Mouse (Mus musculus): ENCODE results near the gene Hist2h2be. TPM values are rescaled to one million over a fixed set of nuclear protein-coding genes. Genes with fewer than 3 reads are reported as not detected.
"Not testable (repeated sequence)": the region's sequence is repeated elsewhere in the genome, so short reads cannot be mapped to it uniquely, and the experiment has no call there.

The Hist2h2be gene
- polyA plus RNA-seq, 1 experiment from 2014 or later, result 4.7 TPM

DNA sequence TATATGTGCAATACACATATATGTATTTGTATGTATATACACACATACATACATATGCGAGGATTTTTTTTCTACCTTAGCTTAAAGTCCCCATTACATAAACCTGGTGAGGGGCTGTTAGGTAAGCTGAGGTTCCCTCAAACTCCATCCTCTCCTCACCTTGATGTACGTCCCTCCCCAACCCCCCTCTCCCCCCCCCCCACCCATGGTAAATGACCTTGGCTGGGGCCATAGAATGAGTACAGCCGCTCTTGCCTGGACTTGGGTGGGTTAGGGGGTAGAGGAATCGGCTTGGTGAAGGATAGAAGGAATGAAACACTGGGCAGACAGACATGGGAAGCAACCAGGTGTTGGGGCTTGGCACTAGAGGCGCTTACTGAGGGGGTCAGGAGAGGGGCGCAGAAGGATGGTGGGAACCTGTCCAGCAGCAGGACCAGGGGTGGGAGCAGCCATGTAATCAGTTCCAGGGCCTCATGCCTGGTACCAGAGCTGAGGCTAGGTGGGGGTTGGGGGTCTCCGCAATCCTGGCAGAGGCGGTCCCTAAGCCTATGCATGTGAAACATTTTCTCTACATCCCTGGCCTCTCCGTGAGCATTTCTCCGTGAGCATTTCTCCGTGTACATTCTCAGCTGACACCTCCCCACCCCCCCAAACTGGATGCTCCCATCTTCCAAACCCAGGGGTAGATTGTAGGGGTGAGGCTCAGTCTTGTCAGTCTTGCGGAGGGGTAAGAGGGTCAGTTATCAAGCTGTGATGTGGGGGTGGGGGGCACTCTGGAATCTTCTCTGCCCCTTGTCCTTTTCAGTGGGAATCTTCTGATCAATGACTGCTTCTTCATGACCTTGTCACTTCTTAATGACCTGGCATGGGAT lies 39.2 kb upstream of the Hist2h2be start:
- 21% methylated on average over 12 of the region's 12 CpGs for WGBS
- Histone ChIP-seq H3K4me3 (peak overlapping the region; percentile 83), H3K27ac (replicated peaks) (peak overlapping the region; percentile 95), H3K36me3 (peaks cover 27% of the 10 kb centered on the region), H3K27me3 (no peaks in the 10 kb centered on the region), H3K4me2 (peak overlapping the region; percentile 60), H3K4me1 (replicated peaks) (peaks cover 38% of the 10 kb centered on the region), H3K9ac (peak overlapping the region; percentile 85), H3K9me3 (no peaks in the 10 kb centered on the region)
- peak; percentile 74 for ATAC-seq (ENCODE audit: low FRiP score, low read depth)

GRCm38 (mm10) chr3:96182382-96182776 lies 38.5 kb upstream of the Hist2h2be start:
- Histone ChIP-seq H3K4me3 (peak overlapping the region; percentile 83), H3K4me2 (peak overlapping the region; percentile 60), H3K9me3 (no peaks in the 10 kb centered on the region), H3K27ac (replicated peaks) (peak overlapping the region; percentile 95), H3K27me3 (no peaks in the 10 kb centered on the region), H3K36me3 (peaks cover 24% of the 10 kb centered on the region), H3K9ac (peak overlapping the region; percentile 85), H3K4me1 (replicated peaks) (peaks cover 38% of the 10 kb centered on the region)
- no peak for ATAC-seq (ENCODE audit: low FRiP score, low read depth)
- WGBS, result 39% methylated on average over 4 of the region's 4 CpGs

DNA sequence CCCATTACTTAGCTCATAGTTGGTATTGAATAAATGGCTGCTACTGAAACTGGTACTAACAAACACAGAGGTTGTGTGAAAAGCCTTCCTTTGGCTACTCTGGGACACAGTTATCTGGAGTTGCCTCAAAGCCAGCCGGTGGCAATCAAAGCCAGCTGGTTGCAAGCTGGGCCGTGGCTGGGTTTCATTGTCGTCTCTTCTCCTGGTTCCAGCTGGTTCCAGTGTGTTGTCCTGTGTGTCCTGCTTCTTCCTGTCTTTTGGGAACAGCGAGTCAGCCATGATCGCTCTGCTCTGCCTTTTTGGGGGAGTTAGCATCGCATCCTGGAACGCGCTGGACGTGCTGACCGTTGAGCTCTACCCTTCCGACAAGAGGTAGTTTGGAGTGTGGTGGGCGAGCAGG lies 27.9 kb upstream of the Hist2h2be start:
- Histone ChIP-seq H3K9me3 (no peaks in the 10 kb centered on the region), H3K36me3 (peaks cover 62% of the 10 kb centered on the region), H3K27ac (replicated peaks) (no peak overlapping the region), H3K4me3 (no peak overlapping the region), H3K4me2 (no peak overlapping the region), H3K9ac (no peak overlapping the region), H3K27me3 (no peaks in the 10 kb centered on the region), H3K4me1 (replicated peaks) (peaks cover 12% of the 10 kb centered on the region)
- no peak for ATAC-seq (ENCODE audit: low FRiP score, low read depth)
- 67% methylated on average over 12 of the region's 12 CpGs for WGBS

DNA sequence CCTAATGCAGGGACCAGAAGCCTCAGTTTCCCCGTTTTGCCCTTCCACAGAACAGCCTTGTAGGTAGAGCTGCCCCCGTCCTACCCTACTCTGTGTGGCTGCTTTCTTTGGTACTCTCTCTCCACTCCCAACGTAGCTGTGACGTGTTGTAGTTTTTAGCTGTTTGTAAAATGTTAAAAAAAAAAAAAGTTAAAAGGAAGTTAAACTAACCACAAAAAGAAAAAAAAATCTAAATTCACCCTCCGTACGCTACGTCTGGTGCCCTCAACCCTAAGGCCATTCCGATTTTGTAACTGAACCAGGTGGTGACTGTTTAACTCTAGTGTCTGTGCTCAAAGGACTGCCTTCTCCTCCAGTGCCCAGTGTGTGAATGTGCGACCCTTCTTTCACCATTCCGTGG lies 26.0 kb upstream of the Hist2h2be start:
- ATAC-seq (ENCODE audit: low FRiP score, low read depth), result no peak
- Histone ChIP-seq H3K27ac (replicated peaks) (no peak overlapping the region), H3K4me3 (no peak overlapping the region), H3K27me3 (peaks cover 3% of the 10 kb centered on the region; the same call in 1 of the 2 replicates), H3K4me1 (replicated peaks) (peaks cover 16% of the 10 kb centered on the region), H3K9ac (no peak overlapping the region), H3K4me2 (no peak overlapping the region), H3K36me3 (peaks cover 48% of the 10 kb centered on the region), H3K9me3 (no peaks in the 10 kb centered on the region)
- 89% methylated on average over 10 of the region's 10 CpGs for WGBS

- H3K27ac ChIP-seq (replicated peaks), result peak overlapping the region; percentile 95; the same call in 1 of the 2 replicates
These were observed 25.2 kb upstream of the Hist2h2be start for GRCm38 (mm10) chr3:96195616-96196313.

GRCm38 (mm10) chr3:96196437-96197128 lies 24.3 kb upstream of the Hist2h2be start:
- H3K27me3 ChIP-seq, result peaks cover 3% of the 10 kb centered on the region; the same call in 1 of the 2 replicates
- 17% methylated on average over 27 of the region's 27 CpGs for WGBS
- peak overlapping the region; percentile 96 for H3K4me2 ChIP-seq
- ATAC-seq (ENCODE audit: low FRiP score, low read depth), result peak; percentile 52
- peaks cover 31% of the 10 kb centered on the region for H3K36me3 ChIP-seq
- H3K4me1 ChIP-seq (replicated peaks), result peaks cover 16% of the 10 kb centered on the region
- H3K4me3 ChIP-seq, result peak overlapping the region; percentile 62
- peak overlapping the region; percentile 95 for H3K27ac ChIP-seq (replicated peaks)
- H3K9ac ChIP-seq, result peak overlapping the region; percentile 83
- H3K9me3 ChIP-seq, result no peaks in the 10 kb centered on the region

More at GRCm38 (mm10) chr3:96195616-96196313, 25.2 kb upstream of the Hist2h2be start:
- Histone ChIP-seq H3K4me1 (replicated peaks) (peaks cover 16% of the 10 kb centered on the region), H3K9me3 (no peaks in the 10 kb centered on the region), H3K36me3 (peaks cover 40% of the 10 kb centered on the region), H3K27me3 (peaks cover 3% of the 10 kb centered on the region; the same call in 1 of the 2 replicates), H3K9ac (peak overlapping the region; percentile 83; the same call in 1 of the 2 replicates), H3K4me2 (peak overlapping the region; percentile 96), H3K4me3 (no peak overlapping the region)
- WGBS, result 94% methylated on average over 11 of the region's 11 CpGs
- no peak for ATAC-seq (ENCODE audit: low FRiP score, low read depth)

DNA sequence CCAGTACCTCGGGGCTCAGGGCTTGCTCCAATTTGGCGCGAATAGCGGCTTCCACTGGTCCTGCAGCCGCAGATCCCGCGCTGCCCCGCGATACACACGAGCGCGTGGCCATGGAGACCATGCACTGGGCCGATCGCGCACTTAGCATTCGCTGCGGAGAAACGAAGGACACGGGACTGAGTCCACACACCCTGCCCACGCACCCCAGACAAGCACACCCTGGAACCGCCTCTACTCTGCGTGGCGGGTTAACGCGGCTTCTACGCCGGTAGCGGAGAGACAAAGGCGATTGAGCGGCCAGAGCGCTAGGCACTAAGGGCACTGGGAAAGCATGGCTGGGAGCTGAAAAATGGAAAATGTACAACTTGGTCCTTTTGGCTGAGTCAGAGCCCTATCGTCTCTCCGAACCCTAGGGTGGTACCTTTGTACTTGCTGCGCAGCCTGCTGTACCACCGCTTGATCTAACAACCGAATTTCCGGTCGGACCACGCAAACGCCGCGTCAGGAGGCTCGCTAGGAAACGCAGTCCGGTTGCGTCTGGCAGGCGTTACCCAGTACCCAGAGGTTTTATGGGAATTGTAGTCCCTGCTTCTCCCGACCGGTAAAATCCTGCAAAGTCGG lies 23.7 kb upstream of the Hist2h2be start:
- Histone ChIP-seq H3K9me3 (no peaks in the 10 kb centered on the region), H3K27ac (replicated peaks) (peak overlapping the region; percentile 95), H3K4me3 (peak overlapping the region; percentile 62), H3K36me3 (peaks cover 25% of the 10 kb centered on the region), H3K4me1 (replicated peaks) (peaks cover 16% of the 10 kb centered on the region), H3K4me2 (peak overlapping the region; percentile 96), H3K27me3 (peaks cover 3% of the 10 kb centered on the region; the same call in 1 of the 2 replicates), H3K9ac (peak overlapping the region; percentile 83)
- WGBS, result under 1% methylated on average over 50 of the region's 50 CpGs
- peak; percentile 94 for ATAC-seq (ENCODE audit: low FRiP score, low read depth)

DNA sequence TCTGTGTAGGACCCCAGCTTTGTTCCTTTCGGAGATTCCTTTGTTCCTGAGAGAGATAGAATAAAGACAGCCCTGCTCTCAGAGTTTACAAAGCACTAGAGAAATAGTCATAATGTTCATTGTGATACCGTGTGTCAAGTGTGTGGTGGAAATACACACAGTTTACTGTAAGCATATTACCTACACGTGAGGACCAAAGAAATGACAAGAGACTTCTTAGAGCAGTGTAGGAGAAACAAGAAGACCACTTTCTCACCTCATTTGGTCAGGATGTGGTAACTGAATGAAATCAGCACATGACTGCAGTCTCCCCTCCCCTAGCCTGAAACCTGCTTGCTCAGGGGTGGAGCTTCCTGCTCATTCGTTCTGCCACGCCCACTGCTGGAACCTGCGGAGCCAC lies 22.7 kb upstream of the Hist2h2be start:
- peaks cover 16% of the 10 kb centered on the region for H3K4me1 ChIP-seq (replicated peaks)
- H3K9me3 ChIP-seq, result no peaks in the 10 kb centered on the region
- 7% methylated on average over 6 of the region's 6 CpGs for WGBS
- peak overlapping the region; percentile 34 for H3K9ac ChIP-seq
- peaks cover 3% of the 10 kb centered on the region; the same call in 1 of the 2 replicates for H3K27me3 ChIP-seq
- peak overlapping the region; percentile 62 for H3K4me3 ChIP-seq
- ATAC-seq (ENCODE audit: low FRiP score, low read depth), result peak; percentile 20
- peak overlapping the region; percentile 96 for H3K4me2 ChIP-seq
- H3K36me3 ChIP-seq, result peaks cover 16% of the 10 kb centered on the region
- peak overlapping the region; percentile 95 for H3K27ac ChIP-seq (replicated peaks)

- not testable (repeated sequence) for H3K9me3 ChIP-seq; H3K9ac ChIP-seq; ATAC-seq (ENCODE audit: low FRiP score, low read depth); H3K27me3 ChIP-seq; H3K27ac ChIP-seq (replicated peaks)
- peaks cover 14% of the 10 kb centered on the region for H3K36me3 ChIP-seq
- peaks cover 16% of the 10 kb centered on the region for H3K4me1 ChIP-seq (replicated peaks)
- WGBS, result 32% methylated on average over 8 of the region's 8 CpGs
- H3K4me3 ChIP-seq, result peak overlapping the region; percentile 62; the same call in 1 of the 2 replicates
- H3K4me2 ChIP-seq, result peak overlapping the region; percentile 96
These were observed 22.2 kb upstream of the Hist2h2be start for GRCm38 (mm10) chr3:96198601-96199251.

DNA sequence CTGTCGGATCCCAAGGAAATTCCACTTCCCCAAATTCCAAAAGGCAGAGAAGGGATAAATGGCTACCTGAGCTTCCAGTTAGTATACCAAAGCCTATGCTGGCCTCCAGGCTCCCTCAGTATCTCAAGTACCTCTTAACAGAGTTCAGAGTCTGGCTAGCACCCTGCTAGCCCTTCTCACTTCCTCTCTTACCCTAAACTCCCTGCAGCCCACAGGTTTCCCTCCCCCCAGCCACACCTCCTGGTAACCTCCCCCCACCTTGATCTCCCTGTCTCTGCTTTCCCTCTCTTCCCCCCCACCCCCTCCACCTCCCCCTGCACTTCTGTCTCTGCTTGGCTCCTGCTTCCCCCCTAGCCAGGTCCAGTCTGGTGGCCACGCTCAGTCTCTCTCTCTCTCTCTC lies 21.2 kb upstream of the Hist2h2be start:
- Histone ChIP-seq H3K27ac (replicated peaks) (no peak overlapping the region), H3K9ac (no peak overlapping the region), H3K36me3 (peaks cover 3% of the 10 kb centered on the region; the same call in 1 of the 2 replicates), H3K4me3 (no peak overlapping the region), H3K4me2 (no peak overlapping the region), H3K27me3 (peaks cover 3% of the 10 kb centered on the region; the same call in 1 of the 2 replicates), H3K9me3 (no peaks in the 10 kb centered on the region), H3K4me1 (replicated peaks) (peaks cover 16% of the 10 kb centered on the region)
- no peak for ATAC-seq (ENCODE audit: low FRiP score, low read depth)
- WGBS, result 64% methylated on average over 2 of the region's 2 CpGs

GRCm38 (mm10) chr3:96207819-96208218 lies 13.1 kb upstream of the Hist2h2be start:
- no peak overlapping the region for H3K4me2 ChIP-seq
- no peaks in the 10 kb centered on the region for H3K4me1 ChIP-seq (replicated peaks)
- no peak overlapping the region for H3K27ac ChIP-seq (replicated peaks)
- no peaks in the 10 kb centered on the region for H3K9me3 ChIP-seq
- ATAC-seq (ENCODE audit: low FRiP score, low read depth), result no peak
- H3K4me3 ChIP-seq, result no peak overlapping the region
- no peak overlapping the region for H3K9ac ChIP-seq
- no peaks in the 10 kb centered on the region for H3K27me3 ChIP-seq
- no peaks in the 10 kb centered on the region for H3K36me3 ChIP-seq
- 88% methylated on average over 3 of the region's 3 CpGs for WGBS
